Mouse (Mus musculus): ENCODE results near the gene Htr3a. TPM values are rescaled to one million over a fixed set of nuclear protein-coding genes. Genes with fewer than 3 reads are reported as not detected.
A peak's percentile ranks its signal among the peaks of the same experiment; 100 is the strongest.

Gene Htr3a
- 1.4 and 2.2 TPM in 2 replicates for polyA plus RNA-seq (2016; fragmentation: Nextera tagmentation; extraction: Ambion mirVana)

DNA sequence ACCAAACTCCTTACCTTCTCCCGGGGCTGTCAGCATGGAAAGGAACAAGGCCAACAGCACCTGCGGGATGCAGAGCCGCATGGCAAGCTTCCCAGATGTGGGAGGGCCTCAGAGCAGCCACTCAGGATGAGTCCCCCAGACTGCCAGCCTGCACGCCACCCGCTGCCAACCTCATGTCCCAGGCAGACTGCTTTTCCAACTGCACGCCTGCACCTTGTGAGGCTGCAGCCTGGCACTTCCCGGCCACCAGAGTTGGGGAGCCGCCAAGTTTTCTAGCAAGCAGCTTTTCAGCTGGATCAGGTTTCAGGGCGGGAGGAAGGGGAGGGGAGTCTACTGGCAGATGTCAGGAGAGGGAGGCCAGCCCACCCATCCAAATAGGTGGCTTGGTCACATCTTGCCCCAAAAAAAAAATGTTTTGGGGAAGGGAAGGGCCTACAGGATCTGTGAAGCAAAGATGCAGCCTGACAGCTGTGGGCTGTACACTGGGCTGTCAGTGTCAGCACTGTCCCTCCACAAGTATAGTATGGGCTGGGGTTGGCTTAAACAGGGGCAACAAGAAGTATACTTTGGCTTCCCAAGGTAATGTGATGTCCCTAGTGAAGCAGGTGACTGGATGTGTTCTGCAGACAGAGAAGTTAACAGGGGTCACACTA is at the start of gene Htr3a:
Gene Htr3a (minus strand): TSS at position 215 of the 653 bp plus-strand sequence.
- Histone ChIP-seq H3K36me3 (no peaks in the 10 kb centered on the region), H3K4me2 (replicated peaks) (peak within 1 kb of the TSS; percentile 17), H3K27me3 (replicated peaks) (no peaks in the 10 kb centered on the region), H3K4me3 (no peak within 1 kb of the TSS), H3K9me3 (no peaks in the 10 kb centered on the region), H3K27ac (no peak within 1 kb of the TSS), H3K4me1 (peaks cover 9% of the 10 kb centered on the region), H3K9ac (no peak within 1 kb of the TSS)
- ATAC-seq (ENCODE audit: low FRiP score, low read depth): no peak
- 8% methylated on average over 9 of the region's 9 CpGs for WGBS

GRCm38 (mm10) chr9:48947565-48947964 is 36.7 kb upstream of the Htr3a start:
- no peaks in the 10 kb centered on the region for H3K9me3 ChIP-seq
- WGBS: 96% methylated on average over 4 of the region's 4 CpGs
- no peaks in the 10 kb centered on the region for H3K36me3 ChIP-seq
- no peak overlapping the region for H3K4me2 ChIP-seq (replicated peaks)
- H3K4me1 ChIP-seq: no peaks in the 10 kb centered on the region
- no peak for ATAC-seq (ENCODE audit: low FRiP score, low read depth)
- no peaks in the 10 kb centered on the region for H3K27me3 ChIP-seq (replicated peaks)
- H3K9ac ChIP-seq: no peak overlapping the region
- H3K27ac ChIP-seq: no peak overlapping the region
- no peak overlapping the region for H3K4me3 ChIP-seq

DNA sequence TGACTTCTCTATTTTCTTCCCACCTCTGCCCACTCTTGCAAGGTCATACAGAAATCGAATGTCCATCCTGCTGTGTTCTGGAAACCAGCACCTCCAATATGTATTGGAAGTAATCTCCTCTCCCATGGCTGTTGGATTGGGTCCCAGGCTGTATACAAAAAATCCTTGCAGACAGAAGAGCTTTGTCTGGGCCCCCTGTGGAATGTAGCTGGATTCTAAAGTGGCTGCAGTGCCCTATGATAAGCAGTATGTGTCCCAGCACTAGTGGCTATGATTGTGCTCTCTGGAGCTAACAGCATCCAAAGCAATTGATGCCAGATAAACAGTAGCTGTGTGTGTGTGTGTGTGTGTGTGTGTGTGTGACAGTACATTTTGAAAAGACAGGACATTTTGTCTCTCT is 31.4 kb upstream of the Htr3a start:
- 83% methylated on average over 1 of the region's 1 CpGs for WGBS
- no peaks in the 10 kb centered on the region for H3K4me1 ChIP-seq
- no peaks in the 10 kb centered on the region for H3K27me3 ChIP-seq (replicated peaks)
- no peak for ATAC-seq (ENCODE audit: low FRiP score, low read depth)
- no peaks in the 10 kb centered on the region for H3K9me3 ChIP-seq
- H3K9ac ChIP-seq: no peak overlapping the region
- H3K27ac ChIP-seq: no peak overlapping the region
- no peak overlapping the region for H3K4me3 ChIP-seq
- no peaks in the 10 kb centered on the region for H3K36me3 ChIP-seq
- no peak overlapping the region for H3K4me2 ChIP-seq (replicated peaks)

DNA sequence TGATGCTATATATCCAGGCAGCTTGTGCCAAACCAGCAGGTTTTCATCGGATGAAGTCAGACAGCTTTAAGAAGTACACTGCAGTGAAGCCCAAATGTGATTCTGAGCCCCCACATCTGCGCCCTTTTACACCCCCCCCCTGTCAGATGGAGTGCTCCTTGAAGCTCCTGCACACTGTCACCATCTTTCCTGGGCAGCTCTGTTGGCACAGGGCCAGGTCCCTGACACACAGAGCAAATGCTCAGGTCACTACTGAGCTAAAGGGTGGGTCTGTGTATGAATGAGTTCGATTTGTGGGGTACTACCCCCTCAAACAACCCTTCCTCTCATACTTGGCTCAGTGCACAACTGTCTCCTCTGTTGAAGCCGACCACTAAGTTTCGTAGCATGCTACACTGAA is 18.5 kb upstream of the Htr3a start:
- Histone ChIP-seq H3K9ac (no peak overlapping the region), H3K9me3 (no peaks in the 10 kb centered on the region), H3K4me1 (no peaks in the 10 kb centered on the region), H3K36me3 (no peaks in the 10 kb centered on the region), H3K27ac (no peak overlapping the region), H3K4me2 (replicated peaks) (no peak overlapping the region), H3K4me3 (no peak overlapping the region), H3K27me3 (replicated peaks) (0 out of 2 replicates have a peak, but pooled peaks cover 7% of the 10 kb centered on the region)
- 86% methylated on average over 5 of the region's 5 CpGs for WGBS
- ATAC-seq (ENCODE audit: low FRiP score, low read depth): no peak

DNA sequence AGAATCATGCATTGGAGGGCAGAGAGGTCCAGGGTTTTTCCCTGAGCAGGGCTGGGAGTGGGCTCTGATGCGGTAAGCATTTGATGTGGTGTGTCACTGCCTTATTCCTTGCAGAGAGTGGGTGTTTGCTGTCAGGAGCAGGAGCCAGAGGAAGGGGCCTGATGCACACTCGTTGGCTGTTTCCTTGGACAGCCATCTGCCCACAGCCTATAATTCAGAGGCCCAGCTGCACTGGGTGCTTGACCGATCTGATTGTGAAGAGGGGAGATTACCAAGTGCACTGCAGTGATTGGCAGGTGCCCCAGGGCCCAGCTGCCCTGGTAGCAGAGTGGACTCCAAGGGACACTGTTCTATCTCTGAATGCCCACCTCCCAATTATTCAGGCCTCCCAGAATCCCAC is 17.9 kb upstream of the Htr3a start:
- H3K9ac ChIP-seq: no peak overlapping the region
- H3K27ac ChIP-seq: no peak overlapping the region
- no peak overlapping the region for H3K4me3 ChIP-seq
- 52% methylated on average over 3 of the region's 3 CpGs for WGBS
- no peaks in the 10 kb centered on the region for H3K4me1 ChIP-seq
- H3K36me3 ChIP-seq: no peaks in the 10 kb centered on the region
- H3K9me3 ChIP-seq: no peaks in the 10 kb centered on the region
- ATAC-seq (ENCODE audit: low FRiP score, low read depth): no peak
- H3K4me2 ChIP-seq (replicated peaks): no peak overlapping the region
- 0 out of 2 replicates have a peak, but pooled peaks cover 7% of the 10 kb centered on the region for H3K27me3 ChIP-seq (replicated peaks)

DNA sequence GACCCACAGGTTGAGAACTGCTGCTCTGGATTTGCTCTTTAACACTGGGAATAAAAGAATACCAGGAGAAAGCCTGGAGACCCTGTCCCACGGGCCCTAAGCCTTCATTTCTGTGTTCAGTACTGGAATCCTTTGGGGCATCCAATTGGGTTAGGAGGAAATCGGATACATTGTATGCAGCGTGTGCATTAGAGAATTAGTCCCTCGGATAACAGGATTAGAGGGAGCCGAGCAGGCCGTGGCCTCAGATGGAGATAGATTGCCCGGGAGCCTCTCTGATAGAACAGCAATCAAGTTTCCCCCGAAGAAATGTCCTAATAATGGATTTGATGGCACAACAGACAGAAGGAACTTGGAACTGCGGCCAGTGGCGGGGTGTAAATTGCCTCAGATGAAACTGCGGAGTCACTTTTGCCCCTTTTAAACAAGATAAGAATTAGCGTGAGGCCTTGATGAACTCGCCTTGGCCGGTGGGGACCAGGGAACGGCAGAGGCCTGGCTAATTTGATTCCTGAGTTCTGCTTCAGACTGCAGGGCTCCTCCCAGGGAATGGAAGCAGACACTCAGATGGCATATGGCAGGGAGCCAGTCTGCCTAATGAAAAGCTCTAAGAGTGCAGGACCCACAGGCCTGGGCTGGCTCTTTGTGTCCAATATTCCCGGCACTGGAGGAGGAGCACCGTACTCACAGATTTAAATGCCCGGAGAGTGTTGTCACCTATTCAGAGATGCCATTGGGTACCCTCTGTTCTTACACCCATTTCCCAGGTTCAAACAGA is 5.3 kb upstream of the Htr3a start:
- WGBS: 77% methylated on average over 18 of the region's 18 CpGs
- Histone ChIP-seq H3K36me3 (no peaks in the 10 kb centered on the region), H3K27me3 (replicated peaks) (no peaks in the 10 kb centered on the region), H3K9me3 (no peaks in the 10 kb centered on the region), H3K4me1 (0 out of 2 replicates have a peak, but pooled peaks cover 4% of the 10 kb centered on the region), H3K4me3 (no peak overlapping the region), H3K9ac (no peak overlapping the region), H3K27ac (no peak overlapping the region), H3K4me2 (replicated peaks) (no peak overlapping the region)
- ATAC-seq (ENCODE audit: low FRiP score, low read depth): no peak

DNA sequence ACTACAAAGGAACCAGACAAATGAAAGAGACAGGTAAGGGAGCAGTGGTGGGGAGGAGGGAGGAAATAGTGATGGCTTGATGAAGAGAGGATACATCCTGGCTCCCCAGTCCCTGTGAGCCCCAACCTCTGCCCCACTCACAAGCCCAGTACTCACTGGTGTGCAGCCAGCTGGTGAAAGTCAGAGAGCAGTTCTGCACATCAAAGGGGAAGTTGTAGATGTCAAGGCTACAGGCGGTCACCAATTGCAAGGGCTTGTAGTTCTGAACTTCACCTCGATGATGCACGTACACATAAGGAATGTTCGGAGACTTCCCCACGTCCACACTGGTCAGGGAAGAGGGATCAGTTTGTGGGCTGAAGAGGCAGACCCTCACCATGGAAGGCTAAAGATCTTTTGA is 6.5 kb downstream of the Htr3a start:
- no peak overlapping the region for H3K27ac ChIP-seq
- no peaks in the 10 kb centered on the region for H3K36me3 ChIP-seq
- H3K9ac ChIP-seq: no peak overlapping the region
- H3K9me3 ChIP-seq: no peaks in the 10 kb centered on the region
- no peak for ATAC-seq (ENCODE audit: low FRiP score, low read depth)
- peaks cover 5% of the 10 kb centered on the region; the same call in 1 of the 2 replicates for H3K4me1 ChIP-seq
- H3K4me2 ChIP-seq (replicated peaks): no peak overlapping the region
- WGBS: 90% methylated on average over 5 of the region's 5 CpGs
- H3K27me3 ChIP-seq (replicated peaks): no peaks in the 10 kb centered on the region
- no peak overlapping the region for H3K4me3 ChIP-seq

DNA sequence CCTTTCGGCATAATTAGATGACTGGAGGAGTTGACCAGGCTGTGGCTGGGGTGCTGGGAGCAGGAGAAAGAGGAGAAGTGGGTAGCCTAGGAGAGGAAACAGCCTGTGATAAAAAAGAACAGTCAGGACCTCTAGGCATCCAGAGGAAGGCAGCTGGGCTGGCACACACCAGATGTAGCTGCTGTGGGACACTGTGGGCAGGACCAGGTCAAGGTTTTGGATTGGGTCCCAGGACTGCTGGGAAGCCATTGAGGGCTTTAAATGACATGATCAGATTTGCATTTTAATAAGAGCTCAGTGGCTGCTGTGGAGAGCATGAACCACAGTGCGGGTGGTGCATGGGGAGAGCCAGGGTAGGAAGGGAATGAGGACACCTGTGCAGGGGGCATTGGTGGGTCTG is 7.1 kb downstream of the Htr3a start:
- ATAC-seq (ENCODE audit: low FRiP score, low read depth): no peak
- Histone ChIP-seq H3K9ac (no peak overlapping the region), H3K4me2 (replicated peaks) (no peak overlapping the region), H3K9me3 (no peaks in the 10 kb centered on the region), H3K4me1 (peaks cover 5% of the 10 kb centered on the region; the same call in 1 of the 2 replicates), H3K27ac (no peak overlapping the region), H3K4me3 (no peak overlapping the region), H3K36me3 (no peaks in the 10 kb centered on the region), H3K27me3 (replicated peaks) (no peaks in the 10 kb centered on the region)
- 71% methylated on average over 2 of the region's 2 CpGs for WGBS

DNA sequence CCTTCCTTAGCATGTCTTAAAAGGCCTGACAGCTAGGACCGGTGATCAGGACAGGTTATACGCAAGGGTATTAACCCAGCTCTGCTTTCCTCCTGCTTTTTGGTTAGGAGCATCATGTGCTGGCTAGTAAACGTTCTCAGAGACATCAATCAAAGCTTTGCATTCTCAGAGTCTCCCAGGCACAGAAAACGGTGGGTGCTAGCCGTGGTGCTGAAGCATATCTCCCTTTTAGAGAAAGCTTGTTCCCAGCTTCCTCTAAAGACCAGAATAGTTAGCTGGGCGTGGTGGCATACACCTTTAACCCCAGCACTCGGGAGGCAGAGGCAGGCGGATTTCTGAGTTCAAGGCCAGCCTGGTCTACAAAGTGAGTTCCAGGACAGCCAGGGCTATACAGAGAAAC is 12.3 kb downstream of the Htr3a start:
- no peak for ATAC-seq (ENCODE audit: low FRiP score, low read depth)
- no peak overlapping the region for H3K27ac ChIP-seq
- H3K9me3 ChIP-seq: no peaks in the 10 kb centered on the region
- 33% methylated on average over 8 of the region's 8 CpGs for WGBS
- 0 out of 2 replicates have a peak, but pooled peaks cover 3% of the 10 kb centered on the region for H3K27me3 ChIP-seq (replicated peaks)
- H3K36me3 ChIP-seq: no peaks in the 10 kb centered on the region
- H3K4me3 ChIP-seq: no peak overlapping the region
- H3K4me1 ChIP-seq: peaks cover 12% of the 10 kb centered on the region
- H3K4me2 ChIP-seq (replicated peaks): no peak overlapping the region
- no peak overlapping the region for H3K9ac ChIP-seq

DNA sequence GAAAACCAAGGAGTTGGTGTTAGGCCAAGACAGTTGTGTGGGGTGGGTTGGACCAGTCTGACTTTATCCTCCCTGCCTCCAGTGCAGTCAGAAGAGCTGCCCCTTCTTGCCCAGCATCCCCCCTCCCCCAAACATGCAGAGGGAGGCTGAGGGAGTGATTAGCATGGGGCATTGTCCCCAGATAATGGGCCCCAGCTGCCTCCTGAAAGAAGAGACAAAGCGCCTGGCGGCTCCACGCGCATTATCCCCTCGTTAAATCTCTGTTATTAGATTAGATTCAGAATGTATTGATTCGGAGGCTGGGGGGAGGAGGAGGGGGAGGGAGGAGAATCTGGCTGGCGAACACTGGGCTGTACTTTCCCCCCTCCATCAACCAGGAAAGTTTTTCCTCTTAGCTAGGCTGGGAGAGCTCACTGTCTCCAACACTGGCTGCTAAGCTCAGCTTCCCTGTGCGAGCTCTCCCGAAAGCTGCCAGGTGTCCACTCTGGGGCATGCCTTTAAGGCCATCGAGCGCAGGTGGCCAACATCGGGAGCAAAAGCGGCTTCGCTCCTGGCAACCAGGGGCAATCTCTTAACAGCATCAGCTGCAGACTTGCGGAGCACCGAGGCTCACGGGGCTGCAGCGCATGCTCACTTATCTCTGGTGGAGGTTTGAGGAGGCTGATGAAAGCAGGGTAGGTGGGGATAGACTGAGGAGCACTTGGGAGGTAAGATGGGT is 14.9 kb downstream of the Htr3a start:
- no peaks in the 10 kb centered on the region for H3K36me3 ChIP-seq
- peaks cover 12% of the 10 kb centered on the region for H3K4me1 ChIP-seq
- H3K4me3 ChIP-seq: no peak overlapping the region
- H3K9ac ChIP-seq: 0 out of 2 replicates have a peak overlapping the region, but pooled peaks have one; percentile 22
- H3K9me3 ChIP-seq: no peaks in the 10 kb centered on the region
- 6% methylated on average over 18 of the region's 18 CpGs for WGBS
- peak; percentile 82 for ATAC-seq (ENCODE audit: low FRiP score, low read depth)
- H3K4me2 ChIP-seq (replicated peaks): peak overlapping the region; percentile 44
- H3K27me3 ChIP-seq (replicated peaks): 0 out of 2 replicates have a peak, but pooled peaks cover 3% of the 10 kb centered on the region
- peak overlapping the region; percentile 20; the same call in 1 of the 2 replicates for H3K27ac ChIP-seq

DNA sequence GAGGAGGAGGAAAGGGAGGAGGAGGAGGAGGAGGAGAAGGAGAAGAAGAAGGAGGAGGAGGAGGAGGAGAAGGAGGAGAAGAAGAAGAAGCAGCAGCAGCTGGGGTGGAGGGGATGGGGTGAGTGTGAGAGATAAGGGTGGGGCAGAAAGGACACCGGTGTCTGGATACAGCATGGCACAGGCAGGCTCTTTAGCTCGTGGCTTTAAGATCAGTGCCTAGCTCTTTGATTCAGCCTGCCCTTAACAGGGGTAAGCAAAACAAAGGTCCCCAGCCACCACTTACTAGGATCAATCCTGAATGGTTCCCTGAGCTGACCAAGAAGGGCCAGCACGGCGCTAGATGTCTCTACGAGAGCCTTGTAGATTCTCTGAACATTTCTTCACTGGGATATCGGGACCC is 16.1 kb downstream of the Htr3a start:
- no peaks in the 10 kb centered on the region for H3K9me3 ChIP-seq
- H3K36me3 ChIP-seq: no peaks in the 10 kb centered on the region
- no peak overlapping the region for H3K27ac ChIP-seq
- H3K4me1 ChIP-seq: peaks cover 12% of the 10 kb centered on the region
- H3K27me3 ChIP-seq (replicated peaks): 0 out of 2 replicates have a peak, but pooled peaks cover 3% of the 10 kb centered on the region
- H3K4me2 ChIP-seq (replicated peaks): no peak overlapping the region
- no peak overlapping the region for H3K4me3 ChIP-seq
- 65% methylated on average over 6 of the region's 6 CpGs for WGBS
- ATAC-seq (ENCODE audit: low FRiP score, low read depth): no peak
- no peak overlapping the region for H3K9ac ChIP-seq

GRCm38 (mm10) chr9:48893986-48894385 is 16.9 kb downstream of the Htr3a start:
- Histone ChIP-seq H3K27me3 (replicated peaks) (0 out of 2 replicates have a peak, but pooled peaks cover 3% of the 10 kb centered on the region), H3K36me3 (no peaks in the 10 kb centered on the region), H3K9me3 (no peaks in the 10 kb centered on the region), H3K4me1 (peaks cover 12% of the 10 kb centered on the region), H3K9ac (no peak overlapping the region), H3K4me2 (replicated peaks) (no peak overlapping the region), H3K4me3 (no peak overlapping the region), H3K27ac (no peak overlapping the region)
- ATAC-seq (ENCODE audit: low FRiP score, low read depth): no peak
- WGBS: 24% methylated on average over 3 of the region's 3 CpGs

Measured in neural tube, embryonic 12.5 days (tissue).